Mouse (Mus musculus) embryonic facial prominence, embryonic 15.5 days (tissue): ENCODE results near the gene Olfr111. TPM values are rescaled to one million over a fixed set of nuclear protein-coding genes. Genes with fewer than 3 reads are reported as not detected.
"Not testable (repeated sequence)": the region's sequence is repeated elsewhere in the genome, so short reads cannot be mapped to it uniquely, and the experiment has no call there.

Experiments
- ATAC-seq: fragments of 200-750 bp; cut with Nextera tagmentation; 2 replicates; pipeline ENCODE4 v1.8.0; 2017; ENCODE audit warnings: low read depth, moderate TSS enrichment; ENCODE audit not compliant: insufficient number of reproducible peaks, low FRiP score, low TSS enrichment
- H3K27ac ChIP-seq: fragments of 300-500 bp; sonication (generic); replicated peaks from 2 replicates; pipeline ENCODE4 v1.5.1; 2015; ENCODE audit warnings: mild to moderate bottlenecking, inconsistent platforms
- H3K27me3 ChIP-seq: fragments of 300-500 bp; sonication (generic); 2 replicates; pipeline ENCODE4 v1.6.1; 2015; ENCODE audit warnings: inconsistent platforms
- H3K36me3 ChIP-seq: fragments of 300-500 bp; sonication (generic); 2 replicates; pipeline ENCODE4 v1.6.1; 2015; ENCODE audit warnings: mild to moderate bottlenecking, inconsistent platforms
- H3K4me1 ChIP-seq: fragments of 300-500 bp; sonication (generic); 2 replicates; pipeline ENCODE4 v1.6.1; 2015; ENCODE audit warnings: inconsistent platforms
- H3K4me2 ChIP-seq: fragments of 300-500 bp; sonication (generic); replicated peaks from 2 replicates; pipeline ENCODE4 v1.6.1; 2015; ENCODE audit warnings: mild to moderate bottlenecking, inconsistent platforms
- H3K4me3 ChIP-seq: fragments of 300-500 bp; sonication (generic); replicated peaks from 2 replicates; pipeline ENCODE4 v1.5.1; 2015; ENCODE audit warnings: mild to moderate bottlenecking, inconsistent platforms
- H3K9ac ChIP-seq: fragments of 300-500 bp; sonication (generic); 2 replicates; pipeline ENCODE4 v1.6.1; 2015; ENCODE audit warnings: inconsistent platforms
- H3K9me3 ChIP-seq: fragments of 300-500 bp; sonication (generic); replicated peaks from 2 replicates; pipeline ENCODE4 v1.6.1; 2016; ENCODE audit warnings: inconsistent platforms
- WGBS: fragments of 180-500 bp; shearing (Covaris S2); methylation state at CpG from one replicate; pipeline ENCODE4 v1.1.7; 2015; 5-methylcytosine and 5-hydroxymethylcytosine counted together
- polyA plus RNA-seq: library from polyadenylated mRNA; unstranded; fragments of >200 nt; fragmentation: Nextera tagmentation; extraction: Ambion mirVana; gene quantifications from 2 replicates; pipeline ENCODE4 v1.2.1, GENCODE M21; 2015

The Olfr111 gene
- not detected in 2 replicates for polyA plus RNA-seq

DNA sequence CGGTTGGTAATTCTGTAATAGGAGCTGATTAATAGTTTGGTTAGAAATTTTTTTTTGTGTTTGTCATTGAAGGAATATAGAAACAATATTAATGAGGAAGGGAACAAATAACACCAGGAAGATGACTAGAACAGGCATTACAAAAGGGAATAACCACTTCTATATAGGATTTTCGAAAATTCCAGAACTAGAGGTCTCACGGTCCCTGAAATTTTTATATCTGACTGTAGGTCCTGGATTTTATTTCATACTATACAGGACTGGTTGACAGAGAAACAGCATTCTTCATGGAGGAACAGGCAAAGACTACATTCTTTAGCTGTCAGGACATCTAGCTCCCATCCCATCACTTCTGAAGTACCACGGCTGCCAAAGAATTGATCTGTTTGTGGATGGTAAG lies at the start of gene Olfr111:
TSS of gene Olfr111 (plus strand) at position 301 of the 400 bp plus-strand sequence.
- Histone ChIP-seq H3K9me3 (no peaks in the 10 kb centered on the region), H3K27ac (no peak within 1 kb of the TSS), H3K9ac (no peak within 1 kb of the TSS), H3K36me3 (no peaks in the 10 kb centered on the region), H3K4me3 (no peak within 1 kb of the TSS), H3K27me3 (no peaks in the 10 kb centered on the region), H3K4me2 (no peak within 1 kb of the TSS), H3K4me1 (no peaks in the 10 kb centered on the region)
- no peak for ATAC-seq
- WGBS = 85% methylated on average over 4 of the region's 4 CpGs

DNA sequence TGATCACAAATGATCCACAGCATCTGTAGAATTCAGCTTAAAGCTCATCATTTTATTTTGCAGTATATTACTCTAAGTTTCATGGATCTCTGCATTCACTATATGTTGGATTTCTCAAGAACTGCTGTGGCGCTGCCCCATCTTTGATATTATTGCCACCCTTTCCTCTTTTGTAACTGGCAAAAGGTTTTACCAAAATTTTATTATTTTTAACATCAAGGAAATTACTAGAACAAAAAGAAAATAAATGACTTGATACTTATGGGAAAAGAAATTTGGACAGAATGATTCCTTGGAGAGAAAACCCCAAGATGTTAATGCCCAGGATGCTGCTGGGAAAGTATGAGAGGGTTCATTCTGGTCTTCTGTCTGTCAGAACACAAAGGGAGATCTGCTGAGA lies 49.2 kb upstream of the Olfr111 start, which contains the start of gene Olfr109:
TSS of gene Olfr109 (plus strand) at position 301 of the 400 bp plus-strand sequence.
- H3K36me3 ChIP-seq = no peaks in the 10 kb centered on the region
- H3K27me3 ChIP-seq = no peaks in the 10 kb centered on the region
- no peak within 1 kb of the TSS for H3K9ac ChIP-seq
- H3K4me1 ChIP-seq = no peaks in the 10 kb centered on the region
- no peak for ATAC-seq
- H3K4me3 ChIP-seq = no peak within 1 kb of the TSS
- 91% methylated on average over 1 of the region's 1 CpGs for WGBS
- H3K4me2 ChIP-seq = no peak within 1 kb of the TSS
- H3K27ac ChIP-seq = no peak within 1 kb of the TSS
- H3K9me3 ChIP-seq = no peaks in the 10 kb centered on the region

DNA sequence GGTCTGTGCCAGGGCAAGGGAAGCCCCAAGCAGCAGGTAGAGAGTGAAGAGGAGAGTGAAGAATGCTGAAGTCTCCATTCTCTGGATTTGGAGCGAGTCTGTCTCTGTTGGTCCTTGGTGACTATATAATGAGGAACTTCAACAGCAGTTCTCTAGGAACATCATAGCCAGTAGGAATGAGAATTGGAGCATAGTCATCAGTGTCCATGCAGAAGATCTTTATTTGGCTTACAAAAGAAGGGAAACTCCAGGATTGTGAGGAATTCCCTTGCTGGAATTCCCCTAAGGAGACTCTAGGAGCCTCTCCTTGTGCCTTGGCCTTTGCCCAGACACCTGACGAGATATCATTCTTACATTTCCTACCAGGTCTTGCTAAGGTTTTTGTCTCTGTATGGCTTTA lies 24.4 kb upstream of the Olfr111 start, which contains the start of gene H2-M2:
TSS of gene H2-M2 (minus strand) at position 101 of the 400 bp plus-strand sequence.
- Histone ChIP-seq H3K4me3 (no peak within 1 kb of the TSS), H3K9ac (no peak within 1 kb of the TSS), H3K27me3 (no peaks in the 10 kb centered on the region), H3K4me2 (no peak within 1 kb of the TSS), H3K36me3 (no peaks in the 10 kb centered on the region), H3K9me3 (no peaks in the 10 kb centered on the region), H3K27ac (no peak within 1 kb of the TSS), H3K4me1 (no peaks in the 10 kb centered on the region)
- WGBS = 76% methylated on average over 2 of the region's 2 CpGs
- ATAC-seq = no peak

DNA sequence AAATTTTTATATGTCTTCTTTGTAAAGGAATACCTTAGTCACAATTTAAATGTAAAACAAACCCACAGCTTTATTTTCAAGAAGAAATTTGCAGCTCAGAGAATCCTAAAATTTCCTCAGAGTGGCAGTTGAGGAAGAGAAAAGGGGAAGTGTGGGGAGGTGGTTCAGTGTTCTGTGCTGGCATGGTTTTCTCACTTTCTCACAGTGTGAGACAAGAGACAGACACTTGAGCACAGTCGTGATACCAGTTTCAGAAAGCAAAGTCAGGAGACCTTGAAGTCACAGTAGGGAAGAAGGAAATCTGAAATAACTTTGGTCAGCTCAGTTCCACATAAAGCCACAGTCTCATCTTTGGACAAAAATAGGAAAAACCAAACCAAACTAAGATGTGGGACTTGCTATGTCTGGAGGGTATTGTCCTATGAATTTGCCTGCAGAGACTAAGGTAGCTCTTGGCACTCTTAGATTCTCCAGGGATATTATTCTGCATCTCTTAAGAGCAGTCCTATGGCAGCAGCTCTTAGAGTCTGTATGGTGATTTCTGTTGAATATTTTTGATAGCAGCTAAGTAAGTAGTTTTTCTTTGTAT lies 15.8 kb upstream of the Olfr111 start, which contains the start of gene Olfr110:
TSS of gene Olfr110 (plus strand) at position 539 of the 589 bp plus-strand sequence.
- no peak within 1 kb of the TSS for H3K4me2 ChIP-seq
- no peaks in the 10 kb centered on the region for H3K27me3 ChIP-seq
- ATAC-seq = no peak
- H3K9me3 ChIP-seq = no peaks in the 10 kb centered on the region
- no peaks in the 10 kb centered on the region for H3K4me1 ChIP-seq
- H3K36me3 ChIP-seq = no peaks in the 10 kb centered on the region
- H3K4me3 ChIP-seq = no peak within 1 kb of the TSS
- WGBS = 57% methylated on average over 1 of the region's 1 CpGs
- H3K27ac ChIP-seq = no peak within 1 kb of the TSS
- no peak within 1 kb of the TSS for H3K9ac ChIP-seq

DNA sequence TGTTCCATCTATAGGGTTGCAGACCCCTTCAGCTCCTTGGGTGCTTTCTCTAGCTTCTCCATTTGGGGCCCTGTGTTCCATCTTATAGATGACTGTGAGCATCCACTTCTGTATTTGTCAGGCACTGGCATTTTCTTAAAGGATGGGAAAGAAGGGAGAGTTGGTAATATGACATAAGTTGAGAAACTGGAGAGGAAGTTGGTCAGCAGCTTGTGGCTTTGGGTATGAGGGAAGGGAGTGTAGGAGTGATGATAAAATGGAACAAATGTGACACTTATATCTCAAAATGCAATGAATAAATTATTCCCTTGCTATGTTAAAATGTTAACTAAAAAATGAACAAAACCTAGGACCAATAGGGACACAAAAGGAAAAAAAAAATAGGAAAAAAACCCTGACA lies 16.8 kb downstream of the Olfr111 start:
- not testable (repeated sequence) for H3K9me3 ChIP-seq, H3K4me2 ChIP-seq, H3K27me3 ChIP-seq, ATAC-seq, H3K4me3 ChIP-seq, H3K9ac ChIP-seq, H3K27ac ChIP-seq, H3K4me1 ChIP-seq, H3K36me3 ChIP-seq

DNA sequence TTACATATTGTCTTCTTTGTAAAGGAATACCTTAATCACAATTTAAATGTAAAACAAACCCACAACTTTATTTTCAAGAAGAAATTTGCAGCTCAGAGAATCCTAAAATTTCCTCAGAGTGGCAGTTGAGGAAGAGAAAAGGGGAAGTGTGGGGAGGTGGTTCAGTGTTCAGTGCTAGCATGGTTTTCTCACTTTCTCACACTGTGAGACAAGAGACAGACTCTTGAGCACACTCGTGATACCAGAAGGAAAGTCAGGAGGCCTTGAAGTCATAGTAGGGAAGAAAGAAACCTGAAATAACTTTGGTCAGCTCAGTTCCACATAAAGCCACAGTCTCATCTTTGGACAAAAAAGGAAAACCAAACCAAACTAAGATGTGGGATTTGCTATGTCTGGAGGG lies 17.6 kb downstream of the Olfr111 start:
- H3K4me1 ChIP-seq, H3K9me3 ChIP-seq, H3K36me3 ChIP-seq, H3K4me2 ChIP-seq, H3K27ac ChIP-seq, H3K9ac ChIP-seq, H3K27me3 ChIP-seq, ATAC-seq, H3K4me3 ChIP-seq: not testable (repeated sequence)
- 61% methylated on average over 1 of the region's 1 CpGs for WGBS

DNA sequence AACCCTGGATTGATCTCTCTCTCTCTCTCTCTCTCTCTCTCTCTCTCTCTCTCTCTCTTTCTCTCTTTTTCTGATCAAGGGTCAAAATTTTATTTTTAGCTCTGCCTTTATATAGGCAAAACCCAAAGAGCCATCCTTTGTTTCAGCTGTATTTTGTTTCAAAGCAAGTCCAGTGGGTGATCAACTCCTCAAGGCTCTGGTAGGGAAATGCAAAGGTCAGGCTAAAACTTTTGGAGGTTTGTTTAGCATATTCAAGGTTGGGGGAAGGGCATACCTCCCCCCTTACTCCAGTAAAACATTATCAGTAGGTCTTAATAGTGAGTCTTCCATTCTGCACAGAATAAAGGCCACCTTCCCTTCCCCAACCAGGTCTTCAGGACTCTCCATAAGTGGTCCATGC lies 27.3 kb downstream of the Olfr111 start:
- Histone ChIP-seq H3K27ac (no peak overlapping the region), H3K9ac (no peak overlapping the region), H3K4me1 (no peaks in the 10 kb centered on the region), H3K27me3 (no peaks in the 10 kb centered on the region), H3K36me3 (no peaks in the 10 kb centered on the region), H3K9me3 (no peaks in the 10 kb centered on the region), H3K4me2 (no peak overlapping the region), H3K4me3 (no peak overlapping the region)
- no peak for ATAC-seq

DNA sequence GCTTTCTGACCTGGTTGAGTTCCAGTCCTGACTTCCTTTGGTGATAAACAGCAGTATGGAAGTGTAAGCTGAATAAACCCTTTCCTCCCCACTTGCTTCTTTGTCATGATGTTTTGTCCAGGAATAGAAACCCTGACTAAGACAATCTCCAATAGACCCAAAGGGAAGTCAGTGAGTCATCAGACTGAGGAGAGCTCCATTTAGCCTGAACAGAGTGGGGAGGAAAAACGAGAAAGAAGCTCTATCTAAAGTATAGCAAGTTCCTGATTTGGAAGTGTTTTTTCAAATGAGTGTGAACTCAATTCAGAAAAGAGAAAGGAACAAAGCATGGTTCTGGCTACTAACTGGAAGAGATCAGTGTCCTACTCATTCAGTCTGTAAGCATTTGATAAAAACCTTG lies 30.6 kb downstream of the Olfr111 start:
- H3K27me3 ChIP-seq, H3K36me3 ChIP-seq, H3K9me3 ChIP-seq, H3K4me1 ChIP-seq, H3K9ac ChIP-seq, ATAC-seq, H3K27ac ChIP-seq, H3K4me3 ChIP-seq, H3K4me2 ChIP-seq: not testable (repeated sequence)
- 50% methylated on average over 1 of the region's 1 CpGs for WGBS

DNA sequence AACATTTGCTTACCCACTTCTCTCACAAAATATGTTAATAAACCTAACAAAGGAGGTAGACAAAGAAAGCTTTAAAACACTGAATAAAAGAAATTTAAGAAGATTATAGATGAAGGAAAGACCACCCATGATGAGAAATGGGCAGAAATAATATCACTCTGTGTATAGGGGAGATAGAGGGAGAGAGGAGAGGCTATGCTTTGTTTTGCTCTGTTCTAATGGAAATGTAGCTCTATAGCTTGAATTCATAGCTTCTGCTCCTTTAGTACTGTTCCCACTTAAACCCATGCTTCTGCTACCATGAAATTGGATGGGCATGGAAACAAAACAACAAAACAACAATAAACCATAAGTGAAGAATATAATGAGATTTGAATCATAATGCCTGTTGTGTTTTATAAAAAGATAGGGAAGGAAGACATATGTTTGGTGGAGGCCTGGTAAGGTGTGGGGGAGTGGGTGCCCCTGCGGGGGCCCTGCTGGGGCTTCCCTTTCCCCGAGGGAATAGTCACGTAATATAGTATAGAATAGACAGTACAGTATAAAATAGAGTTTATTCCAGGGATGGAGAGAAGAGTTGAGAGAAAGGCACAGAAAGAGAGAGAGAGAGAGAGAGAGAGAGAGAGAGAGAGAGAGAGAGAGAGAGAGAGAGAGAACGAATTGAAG lies 33.8 kb downstream of the Olfr111 start:
- ATAC-seq = no peak
- no peaks in the 10 kb centered on the region for H3K4me1 ChIP-seq
- no peak overlapping the region for H3K4me3 ChIP-seq
- H3K27me3 ChIP-seq = no peaks in the 10 kb centered on the region
- H3K27ac ChIP-seq = no peak overlapping the region
- H3K4me2 ChIP-seq = no peak overlapping the region
- no peaks in the 10 kb centered on the region for H3K9me3 ChIP-seq
- 78% methylated on average over 4 of the region's 4 CpGs for WGBS
- H3K36me3 ChIP-seq = no peaks in the 10 kb centered on the region
- H3K9ac ChIP-seq = no peak overlapping the region

DNA sequence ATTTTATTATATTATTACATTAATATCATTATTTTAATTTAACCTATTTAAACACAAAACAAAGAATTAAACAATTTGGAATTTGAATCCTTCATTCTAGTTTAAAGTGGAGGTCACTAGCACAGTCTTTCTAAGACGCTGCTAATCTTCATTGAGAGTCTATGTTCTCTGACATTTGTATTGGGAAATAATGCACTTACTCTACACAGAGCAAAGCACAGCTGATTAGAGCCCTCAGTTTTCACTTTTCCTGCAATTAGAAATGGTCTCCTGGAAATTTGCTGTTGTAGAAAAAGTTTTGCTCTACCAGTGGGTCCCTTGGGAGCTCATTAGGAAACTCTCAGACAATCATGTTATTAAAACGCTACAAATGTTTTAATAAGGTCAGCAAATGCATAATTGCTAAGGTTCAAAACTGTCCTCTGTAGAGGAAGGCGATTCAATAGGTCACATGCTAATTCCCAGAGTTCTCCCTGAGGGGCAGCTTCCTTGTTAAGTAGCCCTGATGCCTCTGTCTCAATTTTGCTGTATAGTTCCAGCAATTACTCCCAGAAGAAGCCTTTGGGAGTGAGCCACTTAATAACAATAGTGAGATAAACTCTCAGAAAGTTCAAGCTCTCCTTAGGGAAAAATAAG lies 36.1 kb downstream of the Olfr111 start:
- no peak overlapping the region for H3K9ac ChIP-seq
- H3K27ac ChIP-seq = no peak overlapping the region
- ATAC-seq = no peak
- WGBS = 32% methylated on average over 3 of the region's 3 CpGs
- H3K4me1 ChIP-seq = no peaks in the 10 kb centered on the region
- no peaks in the 10 kb centered on the region for H3K27me3 ChIP-seq
- no peaks in the 10 kb centered on the region for H3K36me3 ChIP-seq
- H3K9me3 ChIP-seq = no peaks in the 10 kb centered on the region
- no peak overlapping the region for H3K4me3 ChIP-seq
- no peak overlapping the region for H3K4me2 ChIP-seq

DNA sequence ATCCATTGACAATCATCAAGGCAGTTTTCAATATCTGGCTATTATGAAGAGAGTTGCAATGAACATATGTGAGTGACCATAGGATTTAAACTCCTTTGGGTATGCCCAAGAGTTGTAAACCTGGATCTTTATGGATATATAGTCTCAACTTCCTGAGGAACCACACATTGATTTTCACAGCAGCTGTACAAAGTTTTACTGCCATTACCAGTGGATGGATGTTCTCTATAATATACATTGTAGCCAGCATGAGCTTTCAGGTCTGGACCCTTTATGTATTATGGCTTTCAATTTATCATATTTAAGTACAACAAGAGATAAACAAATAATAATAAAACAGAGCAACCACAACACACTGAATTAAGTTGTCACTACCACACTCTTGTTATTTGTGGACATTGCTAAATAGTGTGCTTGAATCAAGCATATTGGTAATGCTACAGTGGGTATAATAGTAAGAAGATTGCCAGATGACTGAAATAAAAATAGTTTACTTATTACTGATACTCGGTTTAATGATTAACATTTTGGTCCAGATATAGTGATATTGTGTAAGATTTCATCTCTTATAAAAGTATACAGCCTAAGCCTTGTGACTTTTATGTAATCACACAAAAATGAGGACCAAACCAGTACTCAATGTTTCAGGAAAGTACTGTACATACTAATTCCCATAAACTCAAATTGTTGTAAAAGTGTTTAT lies 51.2 kb downstream of the Olfr111 start:
- Histone ChIP-seq H3K27me3 (no peaks in the 10 kb centered on the region), H3K36me3 (no peaks in the 10 kb centered on the region), H3K9ac (no peak overlapping the region), H3K9me3 (no peaks in the 10 kb centered on the region), H3K4me1 (no peaks in the 10 kb centered on the region), H3K4me2 (no peak overlapping the region), H3K4me3 (no peak overlapping the region), H3K27ac (no peak overlapping the region)
- 34% methylated on average over 1 of the region's 1 CpGs for WGBS
- ATAC-seq = no peak
